Mouse (Mus musculus): ENCODE measurements around the gene Mical2. TPM values are rescaled to one million over a fixed set of nuclear protein-coding genes. Genes with fewer than 3 reads are reported as not detected.

Mical2 gene
- polyA plus RNA-seq, 1 experiment from 2014 or later = 11.7 TPM

GRCm38 (mm10) chr7:112405578-112405977, 179.9 kb downstream of the Mical2 start:
- H3K4me3 ChIP-seq (replicated peaks) = no peak overlapping the region
- H3K9ac ChIP-seq = no peak overlapping the region
- no peaks in the 10 kb centered on the region for H3K9me3 ChIP-seq (replicated peaks)
- H3K27me3 ChIP-seq = no peaks in the 10 kb centered on the region; the same call in 1 of the 2 replicates
- H3K36me3 ChIP-seq = no peaks in the 10 kb centered on the region
- no peak for ATAC-seq (ENCODE audit: insufficient number of reproducible peaks, low FRiP score, low TSS enrichment, low read depth)
- no peak overlapping the region for H3K27ac ChIP-seq (replicated peaks)
- H3K4me1 ChIP-seq = peaks cover 11% of the 10 kb centered on the region; the same call in 1 of the 2 replicates
- WGBS = 58% methylated on average over 8 of the region's 8 CpGs
- no peak overlapping the region for H3K4me2 ChIP-seq (replicated peaks)

- Histone ChIP-seq H3K36me3 (no peaks in the 10 kb centered on the region), H3K9me3 (replicated peaks) (no peaks in the 10 kb centered on the region), H3K9ac (no peak overlapping the region), H3K27ac (replicated peaks) (no peak overlapping the region), H3K4me2 (replicated peaks) (no peak overlapping the region), H3K4me1 (peaks cover 11% of the 10 kb centered on the region; the same call in 1 of the 2 replicates), H3K4me3 (replicated peaks) (no peak overlapping the region), H3K27me3 (no peaks in the 10 kb centered on the region; the same call in 1 of the 2 replicates)
- ATAC-seq (ENCODE audit: insufficient number of reproducible peaks, low FRiP score, low TSS enrichment, low read depth) = no peak
- 63% methylated on average over 7 of the region's 7 CpGs for WGBS
These were observed 181.9 kb downstream of the Mical2 start for GRCm38 (mm10) chr7:112407597-112407996.

- WGBS = 86% methylated on average over 3 of the region's 3 CpGs
These were observed 184.3 kb downstream of the Mical2 start for GRCm38 (mm10) chr7:112409991-112410390.

GRCm38 (mm10) chr7:112413286-112413685, 187.6 kb downstream of the Mical2 start:
- ATAC-seq (ENCODE audit: insufficient number of reproducible peaks, low FRiP score, low TSS enrichment, low read depth) = no peak
- H3K36me3 ChIP-seq = no peaks in the 10 kb centered on the region
- no peak overlapping the region for H3K4me3 ChIP-seq (replicated peaks)
- no peak overlapping the region for H3K27ac ChIP-seq (replicated peaks)
- no peaks in the 10 kb centered on the region; the same call in 1 of the 2 replicates for H3K27me3 ChIP-seq
- H3K4me2 ChIP-seq (replicated peaks) = no peak overlapping the region
- H3K4me1 ChIP-seq = peaks cover 23% of the 10 kb centered on the region
- no peak overlapping the region for H3K9ac ChIP-seq
- WGBS = 83% methylated on average over 6 of the region's 6 CpGs
- H3K9me3 ChIP-seq (replicated peaks) = no peaks in the 10 kb centered on the region

More at GRCm38 (mm10) chr7:112409991-112410390, 184.3 kb downstream of the Mical2 start:
- no peaks in the 10 kb centered on the region for H3K9me3 ChIP-seq (replicated peaks)
- no peaks in the 10 kb centered on the region; the same call in 1 of the 2 replicates for H3K27me3 ChIP-seq
- no peak overlapping the region for H3K4me2 ChIP-seq (replicated peaks)
- no peak overlapping the region for H3K27ac ChIP-seq (replicated peaks)
- no peak for ATAC-seq (ENCODE audit: insufficient number of reproducible peaks, low FRiP score, low TSS enrichment, low read depth)
- no peak overlapping the region for H3K4me3 ChIP-seq (replicated peaks)
- no peaks in the 10 kb centered on the region for H3K36me3 ChIP-seq
- H3K4me1 ChIP-seq = 0 out of 2 replicates have a peak, but pooled peaks cover 5% of the 10 kb centered on the region
- H3K9ac ChIP-seq = no peak overlapping the region

- H3K9ac ChIP-seq = no peak overlapping the region
- no peaks in the 10 kb centered on the region for H3K36me3 ChIP-seq
- no peaks in the 10 kb centered on the region for H3K27me3 ChIP-seq
- WGBS = 12% methylated on average over 14 of the region's 14 CpGs
- peak overlapping the region; percentile 30; the same call in 1 of the 2 replicates for H3K4me2 ChIP-seq (replicated peaks)
- H3K9me3 ChIP-seq (replicated peaks) = no peaks in the 10 kb centered on the region
- peak; percentile 62 for ATAC-seq (ENCODE audit: insufficient number of reproducible peaks, low FRiP score, low TSS enrichment, low read depth)
- peaks cover 23% of the 10 kb centered on the region for H3K4me1 ChIP-seq
- 0 out of 2 replicates have a peak overlapping the region, but pooled peaks have one; percentile 6 for H3K4me3 ChIP-seq (replicated peaks)
- peak overlapping the region; percentile 73 for H3K27ac ChIP-seq (replicated peaks)
These were observed 190.4 kb downstream of the Mical2 start for GRCm38 (mm10) chr7:112416058-112416526.

- peak; percentile 75 for ATAC-seq (ENCODE audit: insufficient number of reproducible peaks, low FRiP score, low TSS enrichment, low read depth)
- H3K9me3 ChIP-seq (replicated peaks) = no peaks in the 10 kb centered on the region
- WGBS = 10% methylated on average over 7 of the region's 7 CpGs
- 0 out of 2 replicates have a peak overlapping the region, but pooled peaks have one; percentile 30 for H3K4me2 ChIP-seq (replicated peaks)
- H3K36me3 ChIP-seq = no peaks in the 10 kb centered on the region
- H3K4me1 ChIP-seq = peaks cover 23% of the 10 kb centered on the region
- H3K9ac ChIP-seq = no peak overlapping the region
- peak overlapping the region; percentile 73 for H3K27ac ChIP-seq (replicated peaks)
- no peaks in the 10 kb centered on the region for H3K27me3 ChIP-seq
- H3K4me3 ChIP-seq (replicated peaks) = no peak overlapping the region
These were observed 191.3 kb downstream of the Mical2 start for GRCm38 (mm10) chr7:112416730-112417513.

- Histone ChIP-seq H3K4me3 (replicated peaks) (no peak overlapping the region), H3K9ac (no peak overlapping the region), H3K4me2 (replicated peaks) (no peak overlapping the region), H3K9me3 (replicated peaks) (no peaks in the 10 kb centered on the region), H3K27ac (replicated peaks) (peak overlapping the region; percentile 73; the same call in 1 of the 2 replicates), H3K36me3 (no peaks in the 10 kb centered on the region), H3K27me3 (no peaks in the 10 kb centered on the region), H3K4me1 (peaks cover 23% of the 10 kb centered on the region)
- 61% methylated on average over 4 of the region's 4 CpGs for WGBS
- no peak for ATAC-seq (ENCODE audit: insufficient number of reproducible peaks, low FRiP score, low TSS enrichment, low read depth)
These were observed 191.9 kb downstream of the Mical2 start for GRCm38 (mm10) chr7:112417598-112417997.

- no peaks in the 10 kb centered on the region for H3K27me3 ChIP-seq
- WGBS = 65% methylated on average over 4 of the region's 4 CpGs
- H3K4me3 ChIP-seq (replicated peaks) = no peak overlapping the region
- no peak for ATAC-seq (ENCODE audit: insufficient number of reproducible peaks, low FRiP score, low TSS enrichment, low read depth)
- no peak overlapping the region for H3K27ac ChIP-seq (replicated peaks)
- no peaks in the 10 kb centered on the region for H3K9me3 ChIP-seq (replicated peaks)
- H3K4me1 ChIP-seq = peaks cover 18% of the 10 kb centered on the region
- H3K9ac ChIP-seq = no peak overlapping the region
- no peak overlapping the region for H3K4me2 ChIP-seq (replicated peaks)
- no peaks in the 10 kb centered on the region for H3K36me3 ChIP-seq
These were observed 197.8 kb downstream of the Mical2 start for GRCm38 (mm10) chr7:112423438-112423837.

GRCm38 (mm10) chr7:112426811-112427210, 201.2 kb downstream of the Mical2 start:
- ATAC-seq (ENCODE audit: insufficient number of reproducible peaks, low FRiP score, low TSS enrichment, low read depth) = no peak

GRCm38 (mm10) chr7:112427357-112428157, 201.9 kb downstream of the Mical2 start, which contains the start of gene Parva:
Gene Parva (plus strand): TSS chr7:112427505.
- H3K4me1 ChIP-seq = peaks cover 27% of the 10 kb centered on the region
- H3K9me3 ChIP-seq (replicated peaks) = no peaks in the 10 kb centered on the region
- peak within 1 kb of the TSS; percentile 84 for H3K4me2 ChIP-seq (replicated peaks)
- 1% methylated on average over 45 of the region's 49 CpGs for WGBS
- peak within 1 kb of the TSS; percentile 65 for H3K4me3 ChIP-seq (replicated peaks)
- peaks cover 5% of the 10 kb centered on the region; the same call in 1 of the 2 replicates for H3K36me3 ChIP-seq
- ATAC-seq (ENCODE audit: insufficient number of reproducible peaks, low FRiP score, low TSS enrichment, low read depth) = peak; percentile 82
- H3K9ac ChIP-seq = peak within 1 kb of the TSS; percentile 69
- peak within 1 kb of the TSS; percentile 98 for H3K27ac ChIP-seq (replicated peaks)
- H3K27me3 ChIP-seq = no peaks in the 10 kb centered on the region

More at GRCm38 (mm10) chr7:112426811-112427210, 201.2 kb downstream of the Mical2 start:
- Histone ChIP-seq H3K4me3 (replicated peaks) (peak overlapping the region; percentile 65), H3K36me3 (peaks cover 5% of the 10 kb centered on the region; the same call in 1 of the 2 replicates), H3K4me1 (peaks cover 27% of the 10 kb centered on the region), H3K9me3 (replicated peaks) (no peaks in the 10 kb centered on the region), H3K9ac (no peak overlapping the region), H3K4me2 (replicated peaks) (peak overlapping the region; percentile 84), H3K27ac (replicated peaks) (peak overlapping the region; percentile 98), H3K27me3 (no peaks in the 10 kb centered on the region)
- 33% methylated on average over 5 of the region's 5 CpGs for WGBS

- H3K9ac ChIP-seq = peak overlapping the region; percentile 69
These were observed 202.5 kb downstream of the Mical2 start for GRCm38 (mm10) chr7:112428158-112428535.

More at GRCm38 (mm10) chr7:112428158-112428535, 202.5 kb downstream of the Mical2 start:
- H3K36me3 ChIP-seq = peaks cover 5% of the 10 kb centered on the region; the same call in 1 of the 2 replicates
- peak; percentile 90 for ATAC-seq (ENCODE audit: insufficient number of reproducible peaks, low FRiP score, low TSS enrichment, low read depth)
- peak overlapping the region; percentile 65 for H3K4me3 ChIP-seq (replicated peaks)
- 0% methylated on average over 22 of the region's 22 CpGs for WGBS
- peak overlapping the region; percentile 98 for H3K27ac ChIP-seq (replicated peaks)
- no peaks in the 10 kb centered on the region for H3K9me3 ChIP-seq (replicated peaks)
- peaks cover 23% of the 10 kb centered on the region for H3K4me1 ChIP-seq
- no peaks in the 10 kb centered on the region for H3K27me3 ChIP-seq
- H3K4me2 ChIP-seq (replicated peaks) = peak overlapping the region; percentile 84
